Mouse (Mus musculus) liver, postnatal 0 days (tissue): ENCODE measurements around the gene Rbfox1.

Source experiments
- CTCF ChIP-seq: sonication (generic); IDR thresholded peaks from 2 replicates; pipeline ENCODE4 v1.5.1; 2016; ENCODE audit warnings: antibody characterized with exemption, low read depth
- EP300 ChIP-seq: IDR thresholded peaks from 2 replicates; pipeline ENCODE4 v1.6.1; 2016; ENCODE audit warnings: antibody characterized with exemption, low read depth, mild to moderate bottlenecking

DNA sequence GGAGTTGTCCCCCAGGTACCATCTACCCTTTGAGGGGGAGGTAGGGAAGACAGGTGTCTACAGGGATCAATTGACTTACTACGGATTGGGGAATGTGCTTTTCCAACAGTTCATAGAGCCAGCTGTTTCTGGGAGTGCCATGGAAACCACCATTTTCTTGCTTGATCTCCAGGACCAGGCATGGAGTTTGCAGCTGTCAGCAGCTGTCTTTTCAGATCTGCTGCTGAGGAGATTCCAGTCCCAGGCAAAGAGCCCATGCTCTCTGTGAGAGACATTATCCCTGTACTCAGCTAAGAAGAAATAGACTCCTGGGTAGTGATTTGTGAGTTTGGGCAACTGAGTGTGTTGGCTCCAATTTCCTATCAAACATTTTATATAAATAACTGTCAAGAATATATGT, 1204.3 kb downstream of the Rbfox1 start:
- no peak for TF ChIP-seq EP300
- TF ChIP-seq CTCF, result no peak
